Mouse (Mus musculus) liver, embryonic 14.5 days (tissue): ENCODE measurements around the gene Nsd1.

Experiments used
- CTCF ChIP-seq: IDR thresholded peaks from 2 replicates; pipeline ENCODE4 v1.5.1; 2016; ENCODE audit warnings: antibody characterized with exemption, low read depth, control low read depth
- EP300 ChIP-seq: IDR thresholded peaks from 2 replicates; pipeline ENCODE4 v1.6.1; 2016; ENCODE audit warnings: antibody characterized with exemption, low read depth

DNA sequence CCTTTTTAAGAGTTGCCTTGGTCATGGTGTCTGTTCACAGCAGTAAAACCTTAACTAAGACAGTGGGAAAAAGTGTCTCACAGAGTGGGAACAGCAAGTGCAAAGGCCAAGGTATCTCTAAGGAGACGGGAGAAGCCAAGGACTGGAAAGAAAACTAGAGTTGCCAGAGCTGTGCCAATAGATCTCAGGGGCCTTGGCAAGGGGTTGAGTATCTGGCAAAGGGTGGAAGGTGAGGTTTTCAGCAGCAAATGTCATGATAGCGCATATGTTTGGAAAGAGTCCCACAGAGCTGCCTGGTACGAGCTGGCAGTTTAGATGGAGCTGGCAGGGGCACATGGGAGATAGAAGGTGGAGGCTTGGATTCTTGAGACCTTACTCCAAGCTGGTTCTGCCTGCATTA is 30.0 kb upstream of the Nsd1 start:
- no peak for TF ChIP-seq CTCF
- no peak for TF ChIP-seq EP300
